Comparison of ENCODE assay signal across 8 mouse cellular contexts in the genomic region with DNA sequence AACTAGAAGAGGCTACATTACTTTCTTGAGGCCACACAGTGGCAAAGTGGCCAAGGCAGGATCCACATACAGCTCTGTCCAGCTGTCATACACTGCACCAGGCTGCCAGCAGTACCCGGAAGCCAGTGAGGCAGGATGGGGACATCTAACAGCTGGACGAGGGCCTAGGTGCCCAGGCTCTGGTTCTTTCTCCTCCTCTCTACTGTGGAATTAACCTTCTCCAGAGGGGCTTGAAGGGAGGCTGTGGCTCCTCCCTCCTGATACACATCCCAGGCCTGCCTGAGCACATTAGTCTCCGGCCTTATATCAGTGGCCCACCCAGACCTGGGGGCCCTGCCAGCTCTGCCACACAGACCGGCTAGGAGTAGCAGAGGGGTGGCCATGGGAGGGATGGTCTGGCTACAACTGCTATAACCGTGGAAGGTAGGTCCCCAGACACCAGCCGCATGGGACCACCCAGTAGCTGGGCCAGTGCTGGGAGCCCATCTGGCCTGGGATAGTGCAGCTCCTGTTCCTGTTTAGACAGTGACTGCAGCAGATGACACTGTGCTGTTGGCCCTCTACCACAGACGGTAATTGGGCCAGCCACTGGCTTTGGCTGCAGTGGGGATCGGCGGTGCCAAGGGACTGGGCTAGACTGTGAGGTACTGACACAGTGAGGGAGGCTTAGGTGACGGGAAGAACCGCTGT. TPM values are rescaled to one million over a fixed set of nuclear protein-coding genes. Genes with fewer than 3 reads are reported as not detected.
DNase-seq lines count a peak whose midpoint lies in the region; ATAC-seq and TF ChIP-seq lines count a peak whose summit lies in the region.

No protein-coding gene starts in this region.

- ATAC-seq in limb, embryonic 11.5 days (ENCODE audit: insufficient number of reproducible peaks, low FRiP score, low TSS enrichment, low read depth), result 0 out of 2 replicates have a peak, but pooled peaks have one; percentile 27

- H3K4me2 ChIP-seq in limb, embryonic 11.5 days (ENCODE audit: low read depth, severe bottlenecking), result no peak overlapping the region

- no peaks in the 10 kb centered on the region for H3K27me3 ChIP-seq in limb, embryonic 11.5 days (ENCODE audit: control insufficient read depth, insufficient read depth, low read length)
- no peaks in the 10 kb centered on the region for H3K27me3 ChIP-seq in small intestine, adult 2 months (ENCODE audit: control insufficient read depth, insufficient read depth, low read length)

- no peak for TF ChIP-seq POLR2A in small intestine, adult 2 months (IDR thresholded peaks at IDR 0.05; ENCODE audit: low read depth, low read length)

- peaks cover 26% of the 10 kb centered on the region for H3K4me1 ChIP-seq in limb, embryonic 11.5 days (ENCODE audit: control insufficient read depth, insufficient read depth, low read length)
- peaks cover 7% of the 10 kb centered on the region for H3K4me1 ChIP-seq in small intestine, adult 2 months (ENCODE audit: control insufficient read depth, insufficient read depth, insufficient read length, low read length)

- no peak overlapping the region for H3K9ac ChIP-seq in limb, embryonic 11.5 days (ENCODE audit: low read length)

- no peaks in the 10 kb centered on the region for H3K9me3 ChIP-seq in limb, embryonic 11.5 days (ENCODE audit: control insufficient read depth, low read length)

- 50% methylated on average over 11 of the region's 11 CpGs for WGBS in limb, embryonic 11.5 days
- 73% methylated on average over 11 of the region's 11 CpGs for WGBS in small intestine, adult 2 months

- DNase-seq in layer of hippocampus, adult 11-12 months (ENCODE audit: low spot score), result peak; percentile 48
- no peak for DNase-seq in layer of hippocampus, adult 18-20 months (ENCODE audit: low spot score in 2 of 2)
- DNase-seq in cerebellum, adult 8-10 months, result peak; percentile 68
- peak; percentile 88 for DNase-seq in gastrocnemius, postnatal 25 days
- DNase-seq in limb, embryonic 11.5 days (ENCODE audit: low spot score), result no peak
- no peak for DNase-seq in thymus, postnatal 4 days
- DNase-seq in thymus, postnatal 14 days, result no peak

- TF ChIP-seq CTCF in small intestine, adult 2 months (IDR thresholded peaks at IDR 0.05; ENCODE audit: extremely low read depth, insufficient read length, insufficient replicate concordance, low read depth, low read length), result no peak

- no peaks in the 10 kb centered on the region for H3K36me3 ChIP-seq in limb, embryonic 11.5 days (ENCODE audit: control insufficient read depth, insufficient read depth, low read length)
- no peaks in the 10 kb centered on the region for H3K36me3 ChIP-seq in small intestine, adult 2 months (ENCODE audit: control insufficient read depth, insufficient read depth, low read length)

- H3K27ac ChIP-seq in limb, embryonic 11.5 days (replicated peaks; ENCODE audit: low read depth, low read length), result peak overlapping the region; percentile 82; the same call in 1 of the 2 replicates
- 0 out of 2 replicates have a peak overlapping the region, but pooled peaks have one; percentile 2 for H3K27ac ChIP-seq in small intestine, adult 2 months (ENCODE audit: insufficient read depth, low read depth, low read length)

- no peak overlapping the region for H3K4me3 ChIP-seq in limb, embryonic 11.5 days (ENCODE audit: low read depth, low read length)
- no peak overlapping the region for H3K4me3 ChIP-seq in small intestine, adult 2 months (ENCODE audit: low read depth, low read length)

RNA-seq across cellular contexts. Expression of gene Angptl2, which starts 37.5 kb away (rescaled TPM):
- total RNA-seq in layer of hippocampus, adult 18-20 months (2021), result 1 to 10 TPM in 1 of 2 experiments, under 1 TPM in 1; 0.94 to 1.5 TPM
- total RNA-seq in gastrocnemius, postnatal 25 days (2021), result 10 to 100 TPM; 64.2 to 68.7 TPM
- polyA plus RNA-seq in limb, embryonic 11.5 days (2014; fragmentation: Nextera tagmentation; extraction: Ambion mirVana), result 48.8 and 49.2 TPM in 2 replicates
- polyA plus RNA-seq in small intestine, adult 2 months (2012; rRNA removed), result 18.9 and 20.7 TPM in 2 replicates

RNA-seq across cellular contexts. Expression of gene Garnl3, which starts 46.9 kb away (rescaled TPM):
- 10 to 100 TPM; 28.7 to 37.6 TPM for total RNA-seq in layer of hippocampus, adult 18-20 months (2021)
- 1 to 10 TPM in 1 of 2 experiments, under 1 TPM in 1; 0.49 to 1.7 TPM for total RNA-seq in gastrocnemius, postnatal 25 days (2021)
- polyA plus RNA-seq in limb, embryonic 11.5 days (2014; fragmentation: Nextera tagmentation; extraction: Ambion mirVana), result 10.4 and 13.1 TPM in 2 replicates
- polyA plus RNA-seq in small intestine, adult 2 months (2012; rRNA removed), result 1.3 and 2.0 TPM in 2 replicates

Comparison
In these comparisons a context has a peak if more than half of its experiments do, and no peak if none do; other contexts are left out.
1. DNase-seq: peak in layer of hippocampus, adult 11-12 months (single experiment), cerebellum, adult 8-10 months (single experiment) and gastrocnemius, postnatal 25 days (single experiment); none in layer of hippocampus, adult 18-20 months (0 of 2), limb, embryonic 11.5 days (single experiment), thymus, postnatal 4 days (single experiment) and thymus, postnatal 14 days (single experiment).
2. RNA of gene Angptl2, which starts 37.5 kb away (total RNA-seq): 64.2 to 68.7 TPM in gastrocnemius, postnatal 25 days; 0.94 to 1.5 TPM in layer of hippocampus, adult 18-20 months; every median in the first group is over 10 times any median in the second.
3. RNA of gene Garnl3, which starts 46.9 kb away (total RNA-seq): 28.7 to 37.6 TPM in layer of hippocampus, adult 18-20 months; 0.49 to 1.7 TPM in gastrocnemius, postnatal 25 days; every median in the first group is over 10 times any median in the second.